Mouse (Mus musculus) frontal cortex, adult 2 months (tissue): ENCODE results near the gene Mfng. TPM values are rescaled to one million over a fixed set of nuclear protein-coding genes. Genes with fewer than 3 reads are reported as not detected.
A peak's percentile ranks its signal among the peaks of the same experiment; 100 is the strongest.

Experiments used
- DNase-seq, 2 experiments: peaks; one replicate each; pipeline ENCODE4 v3.0.0; 2022; ENCODE audit warnings: low spot score in 1 of 2; ENCODE audit errors: extremely low spot score in 1 of 2
- polyA plus RNA-seq: library from polyadenylated mRNA; depleted of rRNA; stranded (reverse); fragments of >200 nt; gene quantifications from 2 replicates; pipeline ENCODE4 v1.2.3, GENCODE M21; 2012

The Mfng gene
- polyA plus RNA-seq, 1 experiment: 7.2 TPM

DNA sequence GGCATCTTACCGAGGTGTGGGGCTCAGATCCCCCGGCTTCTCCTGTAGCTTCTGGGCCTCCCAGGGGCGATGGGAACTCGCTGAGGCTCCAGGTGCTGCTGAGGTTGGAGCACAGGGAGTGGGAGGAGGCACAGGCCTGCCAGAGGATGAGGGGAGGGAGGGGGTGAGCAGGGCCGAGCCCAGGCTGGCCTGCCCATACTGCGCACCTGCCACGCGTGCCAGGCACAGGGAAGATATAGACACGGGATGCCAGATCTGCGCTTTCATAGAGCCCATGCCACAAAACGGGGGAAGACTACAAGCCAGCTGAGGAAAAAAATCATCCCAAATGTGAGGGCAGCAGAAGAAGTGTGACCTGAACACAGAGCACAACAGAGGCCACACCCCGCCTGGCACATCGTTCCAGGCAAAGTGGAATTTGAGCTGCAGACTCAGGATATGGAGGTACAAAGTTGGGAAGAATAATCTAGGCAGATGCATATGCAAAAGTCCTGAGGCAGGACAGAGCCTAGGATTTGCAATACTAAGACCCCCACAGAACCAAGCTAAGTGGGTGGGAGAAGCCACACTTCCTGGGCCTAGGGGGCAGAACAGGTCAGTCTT is 16.5 kb upstream of the Mfng start:
- DNase-seq: no peak

GRCm38 (mm10) chr15:78788042-78788441 is 14.8 kb upstream of the Mfng start:
- DNase-seq: no peak

DNA sequence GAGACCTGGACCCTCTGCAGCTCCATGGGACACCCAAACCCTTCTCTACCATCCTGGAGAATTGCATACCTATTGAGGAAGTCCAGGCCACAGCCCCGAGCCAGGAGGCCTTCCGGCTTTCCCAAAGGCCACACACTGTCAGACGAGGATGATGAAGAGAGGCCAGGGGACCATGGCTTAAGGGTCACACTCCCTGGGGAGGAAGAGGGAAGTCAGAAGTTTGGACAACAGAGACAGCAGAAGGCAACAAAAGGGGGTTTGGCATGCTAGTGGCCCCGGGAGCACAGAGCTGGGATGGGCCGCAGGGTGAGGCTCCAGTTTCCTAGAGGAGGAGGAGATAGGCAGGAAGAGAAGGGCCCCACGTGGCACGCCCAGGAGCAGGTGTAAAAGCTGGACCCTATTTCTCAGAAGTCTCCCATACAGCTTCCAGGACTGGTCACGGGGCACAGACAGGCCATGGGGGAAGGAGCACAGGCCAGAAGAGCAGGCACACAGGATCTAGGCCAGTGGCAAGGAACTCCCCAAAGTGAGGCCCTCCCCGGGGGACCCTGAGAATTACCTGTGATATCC is 14.1 kb upstream of the Mfng start:
- DNase-seq: no peak

GRCm38 (mm10) chr15:78786411-78786818 is 13.1 kb upstream of the Mfng start:
- DNase-seq: no peak

DNA sequence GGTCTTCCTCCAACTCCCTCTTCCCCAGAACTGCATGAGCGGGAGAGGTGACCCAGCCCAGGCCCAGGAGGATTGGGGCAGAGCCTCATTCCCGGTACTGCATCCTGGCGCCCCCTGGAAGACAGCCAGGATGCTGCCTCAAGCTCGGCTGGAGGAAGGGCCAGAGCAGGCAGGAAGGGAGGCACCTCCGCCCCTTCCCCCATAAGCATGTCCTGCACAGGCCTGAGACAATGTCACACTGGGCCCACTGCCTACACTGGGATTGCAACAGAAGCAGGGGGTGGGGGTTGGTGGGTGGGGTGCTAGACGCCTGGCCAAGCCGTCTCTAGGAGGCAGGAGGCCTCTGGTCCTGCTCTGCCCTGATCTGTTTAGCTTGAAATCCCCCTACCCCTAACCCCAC is 12.7 kb upstream of the Mfng start:
- DNase-seq: no peak

DNA sequence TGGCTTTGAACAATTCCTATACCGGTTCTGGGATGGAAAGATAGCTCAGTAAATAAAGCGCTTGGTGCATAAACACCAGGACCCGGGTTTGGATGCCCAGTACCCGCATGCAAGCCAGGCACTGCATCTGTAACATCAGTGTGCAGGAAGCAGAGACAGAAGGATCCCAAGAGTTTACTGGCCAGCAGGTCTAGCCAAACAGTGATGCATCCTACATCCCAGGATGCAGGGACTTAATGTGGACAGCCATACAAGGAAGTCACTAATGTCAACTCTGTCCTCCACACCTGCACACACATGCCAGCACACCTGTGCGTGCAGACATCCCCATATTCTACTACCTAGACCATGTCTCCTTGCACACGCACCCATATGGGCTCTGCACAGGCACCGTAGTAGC is 12.0 kb upstream of the Mfng start:
- no peak for DNase-seq

GRCm38 (mm10) chr15:78784520-78784919 is 11.2 kb upstream of the Mfng start:
- no peak for DNase-seq

- DNase-seq: no peak
Observed at GRCm38 (mm10) chr15:78782348-78783103, 9.3 kb upstream of the Mfng start.

DNA sequence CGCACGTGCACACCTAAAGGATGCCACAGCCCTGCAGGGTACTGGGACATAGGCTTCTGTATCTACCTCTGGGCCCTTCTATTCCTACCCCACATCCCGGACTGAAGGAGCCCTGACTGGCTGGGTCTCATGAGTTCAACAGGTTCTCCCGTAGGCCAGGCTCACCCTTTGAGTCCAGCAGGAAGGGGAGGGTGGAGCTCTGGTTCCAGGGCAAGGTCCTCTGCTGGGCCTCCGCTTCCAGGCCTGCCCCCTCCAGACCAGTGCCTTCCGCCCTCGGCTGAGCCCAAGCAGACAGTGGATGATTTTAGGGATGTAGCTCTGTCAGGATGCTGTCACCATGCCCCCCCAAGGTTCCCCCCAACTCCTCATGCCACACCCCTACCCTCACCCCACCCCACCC is 7.6 kb upstream of the Mfng start:
- DNase-seq: no peak

DNA sequence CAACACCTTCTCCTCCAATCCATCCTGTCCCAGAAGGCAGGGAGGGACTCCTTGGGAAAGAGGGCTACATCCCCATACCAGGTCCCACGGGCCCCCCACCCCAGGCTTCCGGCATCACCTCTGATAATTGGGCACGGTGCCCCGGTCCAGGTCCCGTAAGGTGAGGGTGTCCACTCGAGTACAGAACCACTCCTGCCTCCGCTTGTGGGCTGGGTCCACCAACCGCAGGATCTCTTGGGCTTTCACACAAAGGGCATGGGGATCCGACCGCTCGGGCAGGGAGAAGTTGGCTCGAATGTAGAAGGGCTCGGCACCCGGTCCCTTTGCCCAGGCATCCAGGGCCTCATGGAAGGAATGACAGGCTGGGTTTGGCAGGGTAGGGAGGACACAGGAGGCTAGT is 7.1 kb upstream of the Mfng start:
- DNase-seq: no peak

GRCm38 (mm10) chr15:78779690-78780089 is 6.4 kb upstream of the Mfng start:
- DNase-seq: no peak

DNA sequence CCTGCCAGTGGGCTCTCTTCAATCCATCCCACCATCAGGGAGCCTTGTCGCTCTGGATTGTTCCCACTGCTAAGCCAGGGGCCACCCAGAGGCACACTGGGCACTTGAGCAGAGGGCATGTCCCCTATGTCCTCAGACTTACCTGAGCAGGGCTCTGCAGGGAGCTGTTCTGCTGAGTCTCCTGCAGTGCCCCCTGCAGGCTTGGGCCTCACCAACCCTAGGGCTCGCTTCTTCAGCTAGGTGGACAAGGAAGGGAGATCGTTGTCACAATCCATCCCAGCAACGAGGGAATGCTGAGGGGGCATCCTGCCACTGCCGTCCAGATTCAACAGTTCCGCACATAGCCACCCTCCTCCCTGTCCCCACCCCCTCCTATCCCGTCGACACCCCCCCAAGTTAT is 6.0 kb upstream of the Mfng start:
- DNase-seq: no peak

DNA sequence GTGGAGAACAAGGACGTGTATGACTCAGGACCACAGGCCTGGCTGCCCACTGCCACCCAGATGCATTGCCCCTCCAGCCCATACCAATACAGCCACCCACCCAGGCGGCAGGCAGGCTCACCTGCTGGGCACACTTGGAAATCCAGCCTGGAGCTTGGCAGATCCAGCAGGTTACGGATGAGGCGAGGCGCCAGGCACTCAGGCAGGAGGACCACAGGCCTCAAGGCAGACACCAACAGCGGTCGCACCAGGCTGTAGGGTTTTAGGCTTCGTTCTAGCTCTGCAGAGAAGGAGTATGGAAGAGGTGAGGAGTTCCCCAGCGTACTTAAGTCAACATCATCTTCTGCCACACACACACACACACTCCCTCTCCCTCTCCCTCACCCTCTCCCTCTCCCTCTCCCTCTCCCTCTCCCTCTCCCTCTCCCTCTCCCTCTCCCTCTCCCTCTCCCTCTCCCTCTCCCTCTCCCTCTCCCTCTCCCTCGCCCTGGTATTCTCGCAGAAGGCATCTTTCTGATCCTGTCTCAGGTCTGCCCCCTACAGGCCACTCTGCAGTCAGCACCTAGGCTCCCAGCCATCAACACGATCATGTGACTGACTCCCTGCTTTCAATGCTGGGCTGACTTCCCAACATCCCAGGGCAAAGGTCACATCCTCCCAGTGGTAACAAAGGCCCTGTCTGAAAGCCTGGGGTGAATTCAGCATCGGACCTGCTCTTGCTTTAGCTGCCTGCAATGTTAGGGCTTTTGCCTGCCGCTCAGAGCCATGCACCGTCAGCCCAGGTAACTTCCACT is 5.0 kb upstream of the Mfng start:
- peak; percentile 89 to 96 for DNase-seq

DNA sequence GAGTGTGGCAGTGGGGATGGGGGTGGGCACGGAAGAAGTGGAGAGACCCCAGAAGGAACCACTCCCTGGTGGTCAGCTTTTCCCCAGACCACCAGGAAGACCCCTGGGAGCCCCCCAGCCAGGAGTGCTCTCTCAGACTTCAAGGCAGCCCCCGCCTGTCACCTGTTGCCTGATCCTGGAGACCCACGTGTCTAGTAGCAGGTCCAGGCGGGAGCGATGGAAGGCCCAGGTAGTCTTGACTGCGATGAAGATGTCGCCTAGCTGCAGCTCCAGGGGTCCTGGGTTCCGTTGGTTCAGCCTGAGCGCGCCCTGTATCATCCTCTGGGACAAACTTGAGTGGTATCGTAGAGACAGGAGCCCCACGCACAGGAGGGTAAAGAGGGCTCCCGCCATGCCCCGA is 419 bp downstream of the Mfng start:
- DNase-seq: no peak

DNA sequence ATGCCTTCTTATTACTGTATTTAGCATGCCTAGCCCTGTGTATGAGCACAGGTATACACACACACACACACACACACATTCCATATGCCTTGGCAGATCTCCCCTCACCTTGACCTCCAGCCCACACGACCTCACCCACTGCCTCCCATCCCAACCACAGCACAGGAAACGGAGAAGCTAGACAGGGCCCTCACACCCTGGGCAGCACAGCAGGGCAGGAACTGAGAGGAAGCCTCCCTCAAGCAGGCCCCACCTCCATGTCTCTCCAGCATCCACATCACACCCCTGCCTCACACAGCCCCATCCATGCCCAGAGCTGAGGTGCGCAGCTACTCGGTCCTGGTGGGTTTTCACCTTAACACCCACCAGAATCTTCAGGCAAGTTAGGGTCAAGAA is 909 bp downstream of the Mfng start:
- no peak for DNase-seq

- DNase-seq: no peak
Observed at GRCm38 (mm10) chr15:78771531-78772367, 1.5 kb downstream of the Mfng start.

DNA sequence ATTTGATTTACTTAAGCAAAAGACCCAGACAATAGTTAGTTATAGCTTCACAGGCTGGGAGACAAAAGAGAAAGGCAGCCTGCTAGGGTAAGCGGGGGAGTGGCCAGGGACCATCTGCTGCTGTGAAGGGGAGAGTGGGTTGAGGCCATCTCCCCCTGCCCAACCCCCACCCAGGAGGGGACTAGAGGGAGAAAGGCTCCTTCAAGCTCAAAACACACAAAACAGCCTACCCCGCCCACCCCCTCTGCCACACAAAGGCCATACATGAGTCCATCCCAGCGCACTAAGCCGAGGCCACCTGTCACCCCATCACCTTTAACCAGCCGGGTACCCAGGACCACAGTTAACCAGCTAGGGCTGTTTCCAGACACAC is 2.3 kb downstream of the Mfng start:
- DNase-seq: no peak

DNA sequence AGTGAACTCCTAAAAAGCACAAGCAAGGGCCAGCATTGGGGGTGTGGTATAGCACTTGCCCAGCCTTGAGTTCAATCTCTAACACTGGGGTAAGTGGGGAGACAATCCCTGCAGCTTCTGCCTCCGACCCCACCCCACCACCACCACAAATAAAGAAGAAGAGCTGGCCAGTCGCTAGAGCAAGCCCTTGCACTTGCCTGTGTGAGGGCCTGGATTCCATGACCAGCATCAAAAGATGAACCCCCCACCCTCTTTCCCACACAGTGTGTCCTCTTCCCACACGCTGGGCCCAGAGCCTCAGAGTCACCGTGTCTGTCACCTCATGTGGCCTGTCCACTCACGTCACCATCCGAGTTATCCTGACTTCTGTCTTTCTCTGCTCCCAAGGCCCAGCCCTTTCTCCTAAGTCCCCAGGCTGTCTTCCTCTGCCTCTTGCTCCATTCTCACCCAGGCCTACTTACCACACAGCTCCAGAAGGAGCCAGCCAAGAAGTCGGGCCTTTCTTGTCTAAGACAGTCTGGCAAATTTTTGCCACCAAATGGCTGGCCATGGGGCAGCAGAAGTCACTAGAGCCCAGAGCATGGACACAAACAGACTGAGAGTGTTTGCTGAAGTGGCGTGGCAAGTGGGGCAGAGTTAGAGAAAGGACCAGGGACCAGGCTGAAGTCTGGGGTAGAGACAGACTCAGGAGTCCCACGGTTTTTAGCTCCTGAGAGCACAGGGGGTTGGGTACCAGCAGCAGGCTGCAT is 2.9 kb downstream of the Mfng start:
- no peak for DNase-seq

- no peak for DNase-seq
Observed at GRCm38 (mm10) chr15:78769064-78769463, 4.2 kb downstream of the Mfng start.

DNA sequence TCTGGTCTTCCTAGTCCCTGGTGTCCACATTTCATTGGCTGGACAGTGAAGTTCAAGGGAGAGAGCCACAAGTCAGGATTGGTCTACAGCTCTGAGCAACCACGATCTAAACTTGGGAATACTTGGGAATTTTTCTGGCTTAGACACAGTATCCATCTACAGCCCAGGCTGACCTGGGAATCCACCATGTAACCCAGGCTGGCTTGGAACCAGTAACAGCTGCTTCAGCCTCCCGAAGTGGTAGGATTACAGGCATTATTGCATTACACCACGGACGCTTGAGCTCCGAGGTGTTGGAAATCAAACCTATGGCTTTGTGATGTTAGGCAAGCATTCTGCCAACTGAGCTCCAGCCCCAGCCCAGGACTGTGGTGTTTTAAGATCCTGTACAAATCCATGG is 9.6 kb downstream of the Mfng start:
- no peak for DNase-seq
